Mouse (Mus musculus) MEL (cell line): ENCODE results near the gene Foxd1.

Experiments used
- CTCF ChIP-seq, 3 experiments: IDR thresholded peaks in 2 of 3; conservative IDR thresholded peaks in 1 of 3; 2 replicates each; pipeline ENCODE4 v1.5.1; 2011 to 2012; ENCODE audit warnings: low read length in 3 of 3, low read depth in 2 of 3, mild to moderate bottlenecking in 2 of 3, improper control_type of control experiment in 1 of 3, inconsistent platforms in 1 of 3, mixed read lengths in 1 of 3, moderate library complexity in 1 of 3; ENCODE audit not compliant: control insufficient read depth in 1 of 3, insufficient read depth in 1 of 3, poor library complexity in 1 of 3, severe bottlenecking in 1 of 3
- E2F4 ChIP-seq: IDR thresholded peaks from 2 replicates; pipeline ENCODE4 v1.6.1; 2011; ENCODE audit warnings: low read depth, low read length, improper control_type of control experiment, borderline replicate concordance
- EP300 ChIP-seq, 2 experiments: IDR thresholded peaks; 2 replicates each; pipeline ENCODE4 v1.6.1; 2011; ENCODE audit warnings: improper control_type of control experiment in 2 of 2, low read length in 2 of 2, low read depth in 1 of 2, mild to moderate bottlenecking in 1 of 2
- MAFK ChIP-seq: IDR thresholded peaks from 2 replicates; pipeline ENCODE4 v1.6.1; 2011; ENCODE audit warnings: low read depth, mild to moderate bottlenecking, low read length, improper control_type of control experiment, borderline replicate concordance
- MAZ ChIP-seq: IDR thresholded peaks from 2 replicates; pipeline ENCODE4 v1.6.1; 2012; ENCODE audit warnings: low read depth, mild to moderate bottlenecking, inconsistent platforms, low read length, improper control_type of control experiment
- ZNF384 ChIP-seq: IDR thresholded peaks from 2 replicates; pipeline ENCODE4 v1.6.1; 2012; ENCODE audit warnings: low read depth, mild to moderate bottlenecking, inconsistent platforms, low read length, improper control_type of control experiment

GRCm38 (mm10) chr13:98385877-98386276, 31.8 kb downstream of the Foxd1 start:
- TF ChIP-seq ZNF384 = no peak
- no peak for TF ChIP-seq EP300 (IDR thresholded peaks at IDR 0.05; ENCODE audit: low read depth in 1 of 2, low read length in 2 of 2)
- TF ChIP-seq E2F4 = no peak
- no peak for TF ChIP-seq CTCF (IDR thresholded peaks at IDR 0.05 in 2 of 3, conservative IDR thresholded peaks at IDR 0.05 in 1 of 3; ENCODE audit: control insufficient read depth in 1 of 3, insufficient read depth in 1 of 3, low read depth in 2 of 3, low read length in 3 of 3, poor library complexity in 1 of 3, severe bottlenecking in 1 of 3)
- no peak for TF ChIP-seq MAZ
- TF ChIP-seq MAFK = no peak
